Comparison of ENCODE assay signal across 20 mouse cellular contexts in the genomic region with DNA sequence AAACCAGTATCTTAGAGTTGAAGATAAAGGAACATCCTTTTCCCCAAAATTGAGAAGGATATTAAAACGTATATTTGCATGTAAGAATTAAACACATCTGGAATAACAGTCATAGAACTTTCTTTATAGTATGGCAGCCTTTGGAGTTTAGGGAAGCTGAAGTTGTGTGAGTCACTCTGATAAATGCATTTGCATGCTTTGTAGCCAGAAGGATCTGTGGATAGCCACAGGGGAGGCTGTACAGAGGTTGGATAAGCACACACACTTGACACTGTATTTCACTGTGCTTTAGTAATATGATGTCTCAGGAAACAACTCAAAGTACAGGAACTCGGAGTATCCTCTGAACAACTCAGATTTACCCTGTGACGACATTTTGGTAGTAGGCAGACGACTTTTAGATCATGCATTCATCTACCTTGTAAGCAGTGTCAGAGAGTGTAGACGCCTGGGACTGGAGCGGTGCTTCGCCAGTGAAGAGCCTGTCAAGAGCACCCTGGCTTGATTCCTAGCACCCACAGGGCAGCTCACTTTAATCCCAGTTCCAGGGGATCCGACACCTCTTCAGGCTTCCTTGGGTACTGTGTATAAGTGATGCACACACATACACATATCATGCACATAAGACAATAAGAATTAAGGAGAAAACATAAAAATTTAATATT.
DNase-seq lines count a peak whose midpoint lies in the region; ATAC-seq and TF ChIP-seq lines count a peak whose summit lies in the region.
"Had no signal": no experiment of that assay in that cellular context is flagged by ENCODE, and none has a peak within 500 bp of the region (broad histone marks: within the 10 kb centered on the region; RNA-seq: fewer than 3 reads in every experiment).

No protein-coding gene starts in this region.

- ATAC-seq in megakaryocyte, adult 5-6 weeks (ENCODE audit: poor library complexity, severe bottlenecking), result no peak
- ATAC-seq in common myeloid progenitor, adult 5-6 weeks (replicated peaks; ENCODE audit: low read depth, poor library complexity, severe bottlenecking), result peak; percentile 27
- peak; percentile 75 for ATAC-seq in liver, embryonic 13.5 days (ENCODE audit: low read depth)
- ATAC-seq: activated CD4-positive, CD25-positive, alpha-beta regulatory T cell, adult 4 months; hindbrain, postnatal 0 days; intestine, postnatal 0 days had no signal

- H3K4me3 ChIP-seq in megakaryocyte, embryonic 14.5 days (replicated peaks), result peak overlapping the region; percentile 59
- H3K4me3 ChIP-seq in liver, embryonic 13.5 days (replicated peaks), result no peak overlapping the region
- H3K4me3 ChIP-seq in lung, adult 2 months (replicated peaks; ENCODE audit: extremely low read depth, low read depth, low read length), result no peak overlapping the region
- H3K4me3 ChIP-seq: hindbrain, embryonic 10.5 days; limb, embryonic 13.5 days; midbrain, embryonic 10.5 days had no signal

- no peak for TF ChIP-seq CTCF in lung, adult 2 months (IDR thresholded peaks at IDR 0.05; ENCODE audit: insufficient read depth, low read length)

- H3K27ac ChIP-seq in liver, embryonic 13.5 days, result peak overlapping the region; percentile 93
- H3K27ac ChIP-seq: hindbrain, embryonic 10.5 days; hindbrain, postnatal 0 days; limb, embryonic 13.5 days; midbrain, embryonic 10.5 days had no signal

- no peak for TF ChIP-seq POLR2A in lung, adult 2 months (IDR thresholded peaks at IDR 0.05; ENCODE audit: borderline replicate concordance, extremely low read depth, low read depth, low read length)

- no peaks in the 10 kb centered on the region for H3K9me3 ChIP-seq in megakaryocyte, embryonic 14.5 days
- H3K9me3 ChIP-seq in liver, embryonic 13.5 days (replicated peaks), result no peaks in the 10 kb centered on the region
- H3K9me3 ChIP-seq: hindbrain, embryonic 10.5 days; limb, embryonic 13.5 days; midbrain, embryonic 10.5 days had no signal

- H3K4me1 ChIP-seq in megakaryocyte, embryonic 14.5 days, result peaks cover 64% of the 10 kb centered on the region
- peaks cover 77% of the 10 kb centered on the region for H3K4me1 ChIP-seq in liver, embryonic 13.5 days (replicated peaks)
- no peaks in the 10 kb centered on the region; the same call in 1 of the 2 replicates for H3K4me1 ChIP-seq in lung, adult 2 months (ENCODE audit: control insufficient read depth, insufficient read depth, low read length)
- H3K4me1 ChIP-seq: hindbrain, embryonic 10.5 days; limb, embryonic 13.5 days; midbrain, embryonic 10.5 days had no signal

- H3K4me2 ChIP-seq in liver, embryonic 13.5 days, result peak overlapping the region; percentile 39
- H3K4me2 ChIP-seq: limb, embryonic 13.5 days had no signal

- WGBS in liver, embryonic 13.5 days (ENCODE audit: insufficient replicate concordance), result 40% methylated on average over 8 of the region's 8 CpGs
- WGBS in lung, adult 2 months, result 92% methylated on average over 8 of the region's 8 CpGs

- no peaks in the 10 kb centered on the region for H3K27me3 ChIP-seq in megakaryocyte, embryonic 14.5 days (replicated peaks)
- H3K27me3 ChIP-seq in liver, embryonic 13.5 days, result no peaks in the 10 kb centered on the region
- H3K27me3 ChIP-seq: limb, embryonic 13.5 days had no signal

- H3K36me3 ChIP-seq in megakaryocyte, embryonic 14.5 days (replicated peaks; ENCODE audit: low read length), result no peaks in the 10 kb centered on the region
- no peaks in the 10 kb centered on the region for H3K36me3 ChIP-seq in liver, embryonic 13.5 days
- H3K36me3 ChIP-seq: hindbrain, embryonic 10.5 days; limb, embryonic 13.5 days; midbrain, embryonic 10.5 days had no signal

- peak; percentile 43 for DNase-seq in liver, embryonic 13.5 days
- no peak for DNase-seq in lung, postnatal 36 days
- no peak for DNase-seq in lung, adult 2 months
- no peak for DNase-seq in kidney, adult 11 months
- DNase-seq: adrenal gland, postnatal 10 days; cerebellum, adult 11-12 months; cerebellum, postnatal 14 days; embryo, embryonic 11 days; gastrocnemius, postnatal 10 days; layer of hippocampus, postnatal 36 days; retina, postnatal 1 day had no signal

- H3K9ac ChIP-seq in liver, embryonic 13.5 days, result peak overlapping the region; percentile 66
- H3K9ac ChIP-seq: limb, embryonic 13.5 days had no signal
